ENCODE assay signal across 22 mouse cellular contexts in genomic region chr6:108598691-108599090, GRCm38 (mm10).
DNase-seq lines count a peak whose midpoint lies in the region; ATAC-seq and TF ChIP-seq lines count a peak whose summit lies in the region.
"Had no signal": no experiment of that assay in that cellular context is flagged by ENCODE, and none has a peak within 500 bp of the region (broad histone marks: within the 10 kb centered on the region; RNA-seq: fewer than 3 reads in every experiment).

No protein-coding gene starts in this region.

- H3K4me2 ChIP-seq in lung, postnatal 0 days (replicated peaks; ENCODE audit: low read depth, low read length) = no peak overlapping the region
- H3K4me2 ChIP-seq: forebrain, embryonic 13.5 days; heart, embryonic 11.5 days; hindbrain, embryonic 12.5 days had no signal

- whole genome bisulfite sequencing in lung, postnatal 0 days = 71% methylated on average over 4 of the region's 4 CpGs

- no peaks in the 10 kb centered on the region for H3K4me1 ChIP-seq in lung, postnatal 0 days (ENCODE audit: insufficient read depth, low read depth, low read length)
- H3K4me1 ChIP-seq: forebrain, embryonic 10.5 days; forebrain, embryonic 13.5 days; hindbrain, embryonic 12.5 days had no signal

- H3K27me3 ChIP-seq in lung, postnatal 0 days (replicated peaks; ENCODE audit: insufficient read depth, low read length) = no peaks in the 10 kb centered on the region
- H3K27me3 ChIP-seq: forebrain, embryonic 13.5 days; hindbrain, embryonic 12.5 days had no signal

- no peaks in the 10 kb centered on the region for H3K9me3 ChIP-seq in lung, postnatal 0 days (ENCODE audit: low read length)
- H3K9me3 ChIP-seq: forebrain, embryonic 10.5 days; forebrain, embryonic 13.5 days; G1E; hindbrain, embryonic 12.5 days had no signal

- H3K27ac ChIP-seq in lung, postnatal 0 days (ENCODE audit: low read length) = no peak overlapping the region
- H3K27ac ChIP-seq: forebrain, embryonic 10.5 days; forebrain, embryonic 13.5 days; hindbrain, embryonic 12.5 days; hindbrain, postnatal 0 days had no signal

- H3K36me3 ChIP-seq in lung, postnatal 0 days (ENCODE audit: insufficient read depth, low read length) = no peaks in the 10 kb centered on the region
- H3K36me3 ChIP-seq: forebrain, embryonic 10.5 days; G1E; hindbrain, embryonic 12.5 days had no signal

- no peak overlapping the region for H3K4me3 ChIP-seq in lung, postnatal 0 days (ENCODE audit: low read depth, low read length)
- H3K4me3 ChIP-seq: forebrain, embryonic 10.5 days; forebrain, embryonic 13.5 days; hindbrain, embryonic 12.5 days had no signal

- peak; percentile 8 for DNase-seq in lung, postnatal 0 days (ENCODE audit: low spot score)
- DNase-seq in lung, postnatal 4 days = no peak
- peak; percentile 13 for DNase-seq in NIH3T3 (ENCODE audit: low read depth)
- no peak for DNase-seq in layer of hippocampus, adult 9-11 months
- no peak for DNase-seq in c-Kit-positive CD71-positive TER-119-positive erythroid progenitor cells, embryonic 14.5 days (ENCODE audit: low spot score)
- DNase-seq in lung, postnatal 14 days = no peak
- DNase-seq: adrenal gland, adult 8-10 months; adrenal gland, postnatal 25 days; cerebellum, adult 18-20 months; cerebellum, adult 9-10 months; cerebellum, postnatal 14 days; gastrocnemius, postnatal 10 days; gastrocnemius, postnatal 36 days had no signal

- no peak for TF ChIP-seq EP300 in lung, postnatal 0 days (IDR thresholded peaks at IDR 0.05)

- no peak for ATAC-seq in lung, postnatal 0 days
- peak; percentile 91 for ATAC-seq in granulocyte monocyte progenitor cell, adult 5-6 weeks (replicated peaks; ENCODE audit: poor library complexity, severe bottlenecking)
- ATAC-seq: forebrain, embryonic 13.5 days; forebrain, embryonic 16.5 days; hindbrain, postnatal 0 days; intestine, embryonic 16.5 days had no signal

- H3K9ac ChIP-seq in lung, postnatal 0 days (replicated peaks; ENCODE audit: low read depth) = no peak overlapping the region
- H3K9ac ChIP-seq: forebrain, embryonic 13.5 days; hindbrain, embryonic 12.5 days had no signal

- TF ChIP-seq CTCF in lung, postnatal 0 days (IDR thresholded peaks at IDR 0.05) = no peak

Comparison
In these comparisons a context has a peak if more than half of its experiments do, and no peak if none do; other contexts are left out.
1. DNase-seq: peak in lung, postnatal 0 days (single experiment) and NIH3T3 (single experiment); none in lung, postnatal 4 days (0 of 2), layer of hippocampus, adult 9-11 months (single experiment), c-Kit-positive CD71-positive TER-119-positive erythroid progenitor cells, embryonic 14.5 days (single experiment) and lung, postnatal 14 days (single experiment).